Mouse (Mus musculus) heart, adult 10 weeks (tissue): ENCODE data around the gene Cldn34b1. TPM values are rescaled to one million over a fixed set of nuclear protein-coding genes. Genes with fewer than 3 reads are reported as not detected.

Source experiments
- polyA plus RNA-seq: library from polyadenylated mRNA; stranded (reverse); fragments of 350-450 nt; fragmentation: Illumina TruSeq; extraction: RNeasy Lipid Tissue Mini Kit (QIAGEN cat#74804); gene quantifications from one replicate; pipeline ENCODE4 v1.2.3, GENCODE M21; 2014; ENCODE audit warnings: low read depth, low replicate concordance

Gene Cldn34b1
- polyA plus RNA-seq: not detected

DNA sequence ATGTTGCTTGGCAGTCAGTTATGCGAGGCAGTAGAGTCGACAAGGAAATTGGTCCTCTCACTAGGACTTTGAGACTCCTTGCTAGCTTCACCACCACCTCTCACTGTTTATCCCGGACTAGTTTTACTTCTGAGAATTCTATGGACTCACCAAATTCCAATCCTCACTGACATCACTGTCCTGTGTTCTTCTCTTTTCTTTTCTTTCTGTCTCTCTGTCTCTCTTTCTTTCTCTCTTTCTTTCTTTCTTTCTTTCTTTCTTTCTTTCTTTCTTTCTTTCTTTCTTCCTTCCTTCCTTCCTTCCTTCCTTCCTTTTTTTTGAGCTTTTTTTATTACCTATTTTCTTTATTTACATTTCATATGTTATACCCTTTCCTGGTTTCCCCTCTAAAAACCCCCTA, at the start of gene Cldn34b1:
Gene Cldn34b1 (minus strand): TSS at position 101 of the 400 bp plus-strand sequence.

DNA sequence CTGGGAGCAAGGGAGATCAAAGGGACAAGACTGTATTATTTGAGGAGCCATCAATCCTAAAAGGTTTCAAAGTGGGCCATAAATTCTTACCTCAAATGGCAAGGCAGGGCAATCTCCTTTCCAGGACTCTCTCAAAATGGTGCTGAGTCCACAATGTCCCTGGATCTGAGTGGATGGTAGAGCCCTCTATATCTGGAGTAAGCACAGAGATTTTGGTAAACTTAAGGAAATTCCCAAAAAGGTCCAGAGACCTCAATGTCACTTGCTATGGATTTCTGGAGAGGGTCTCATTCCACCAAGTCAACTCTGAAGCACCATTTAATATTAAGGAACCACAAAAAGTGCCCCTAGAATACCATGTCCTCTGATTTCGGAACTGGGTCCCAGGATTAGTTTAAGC, 45.8 kb upstream of the Cldn34b1 start, which contains the start of gene Magea6:
Gene Magea6 (minus strand): TSS at position 101 of the 400 bp plus-strand sequence.

Other genes with a start within 250 kb of the Cldn34b1 start
- not detected for gene Magea6, start 45.7 kb upstream of the Cldn34b1 start, polyA plus RNA-seq
- gene Magea3, start 59.2 kb upstream of the Cldn34b1 start, polyA plus RNA-seq: not detected
- not detected for gene Magea8, start 105.6 kb upstream of the Cldn34b1 start, polyA plus RNA-seq
- not detected for gene Magea5, start 172.9 kb upstream of the Cldn34b1 start, polyA plus RNA-seq
- gene Magea1, start 199.5 kb upstream of the Cldn34b1 start, polyA plus RNA-seq: not detected
- not detected for gene Magea2, start 203.4 kb upstream of the Cldn34b1 start, polyA plus RNA-seq
- not detected for gene Cldn34b2, start 238.1 kb upstream of the Cldn34b1 start, polyA plus RNA-seq